Mouse (Mus musculus) kidney, adult 11 months (tissue): ENCODE results near the gene BC034090.
A peak's percentile ranks its signal among the peaks of the same experiment; 100 is the strongest.

Source experiments
- DNase-seq: peaks from one replicate; pipeline ENCODE4 v3.0.0; 2022

The BC034090 gene

DNA sequence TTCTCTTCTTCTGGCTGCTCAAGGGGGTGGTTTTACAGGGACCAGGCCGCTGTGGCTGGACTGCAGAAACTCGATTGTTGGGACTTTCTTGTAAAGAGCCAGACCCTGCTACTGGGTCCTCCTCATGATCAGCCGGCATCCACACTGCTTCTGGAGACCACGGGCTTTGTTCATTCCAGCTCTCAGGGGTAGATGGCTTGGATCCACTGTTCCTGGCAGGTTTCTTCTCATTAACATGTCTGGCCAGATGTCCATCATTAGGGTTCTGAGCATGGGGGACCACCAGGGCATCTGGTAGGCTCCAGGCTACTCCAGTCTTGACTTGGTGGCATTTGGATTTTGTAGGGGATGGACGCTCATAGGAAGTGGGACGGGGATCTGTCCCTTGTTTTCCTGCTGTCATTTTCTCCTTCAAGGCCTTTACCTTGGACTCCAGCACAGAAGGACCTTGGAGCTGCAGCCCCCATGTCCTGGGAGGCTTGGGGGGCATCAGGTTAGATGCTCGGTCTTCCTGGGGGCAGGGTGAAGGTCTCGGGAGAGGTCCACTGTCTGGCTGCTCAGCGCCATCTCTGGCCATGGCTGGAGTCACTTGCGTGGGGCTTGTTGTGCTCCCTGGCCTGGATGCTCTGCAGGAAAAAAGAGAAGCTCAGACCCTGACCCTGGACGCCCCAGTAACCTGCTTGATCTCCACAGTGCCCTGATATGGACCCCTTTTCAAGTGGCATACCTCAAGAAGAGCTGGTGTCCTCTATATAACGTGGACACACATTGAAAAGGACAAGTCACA lies 2.4 kb downstream of the BC034090 start:
- peak; percentile 67 for DNase-seq

DNA sequence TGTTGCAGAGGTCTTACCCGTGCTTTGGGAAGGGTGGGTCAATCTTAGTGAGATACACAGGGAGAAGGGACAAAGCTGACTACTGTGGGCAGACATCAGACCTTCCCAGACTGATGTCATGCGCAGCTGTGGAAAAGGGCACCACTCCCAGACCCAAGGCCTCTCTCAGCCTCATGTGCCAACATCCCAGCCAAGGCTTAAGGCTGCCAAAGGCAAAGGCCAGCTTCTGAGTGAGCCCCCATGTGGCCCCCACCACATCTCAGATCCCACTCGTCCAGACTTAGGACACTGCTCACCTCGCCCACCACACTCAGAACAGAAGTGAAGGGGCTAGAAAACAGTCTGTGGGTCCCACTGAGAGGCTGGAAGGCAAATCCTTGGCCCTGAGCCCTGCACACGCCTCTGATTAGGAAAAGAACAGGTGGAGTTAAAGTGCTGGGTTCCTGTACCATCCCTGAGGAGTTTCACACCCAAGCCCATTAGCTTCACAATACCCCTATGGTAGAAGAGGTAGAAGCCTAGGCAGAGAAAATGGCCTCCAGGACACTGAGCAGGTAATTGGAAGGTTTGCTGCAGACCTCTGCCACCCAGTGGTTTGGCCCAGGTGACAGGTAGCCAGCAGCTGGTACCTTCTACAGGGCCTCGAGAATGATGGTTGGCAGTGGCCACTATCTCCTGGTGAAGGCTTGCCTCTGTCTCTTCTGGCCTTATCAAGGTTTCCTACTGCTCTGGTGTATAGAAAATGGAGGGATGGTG lies 4.1 kb downstream of the BC034090 start:
- peak; percentile 39 for DNase-seq

DNA sequence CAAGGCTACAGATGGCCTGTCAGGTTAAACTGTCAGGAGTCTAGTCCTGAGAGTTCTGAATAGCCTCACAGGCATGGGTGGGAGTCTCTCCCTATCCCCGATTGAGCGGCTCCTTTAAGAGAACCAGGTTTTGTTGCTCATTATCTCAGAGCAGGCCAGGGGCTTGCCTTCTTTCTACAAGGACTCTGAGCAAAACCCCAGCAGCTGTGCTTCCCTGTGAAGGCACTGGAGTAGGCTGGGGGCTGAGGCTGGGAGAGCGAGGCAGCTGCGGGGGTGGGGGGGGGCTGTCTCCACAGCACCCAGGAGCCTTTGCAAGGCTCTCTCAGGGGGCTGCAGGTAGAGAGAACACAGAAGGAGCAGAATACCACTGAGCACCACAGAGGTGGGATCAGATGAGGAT lies 5.1 kb downstream of the BC034090 start:
- peak; percentile 12 for DNase-seq

DNA sequence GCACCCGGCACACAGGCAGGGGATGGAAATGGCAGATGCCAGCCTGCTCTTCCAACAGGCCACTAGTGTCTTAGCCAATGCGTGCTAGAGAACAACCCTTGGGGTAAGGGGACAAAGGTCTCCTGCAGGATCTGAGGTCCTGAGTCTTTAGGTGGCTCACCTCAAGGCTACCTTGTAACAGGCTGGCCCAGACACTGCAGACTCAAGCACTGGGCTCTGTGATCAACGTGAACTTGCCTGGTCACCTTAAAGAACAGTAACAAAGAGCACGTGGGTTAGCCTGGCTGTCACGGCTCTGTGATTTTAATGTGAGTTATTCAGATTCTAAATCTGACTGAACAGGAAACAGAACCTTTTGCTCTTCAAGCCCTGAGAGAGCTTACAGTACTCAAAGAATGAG lies 6.1 kb downstream of the BC034090 start:
- peak; percentile 87 for DNase-seq

DNA sequence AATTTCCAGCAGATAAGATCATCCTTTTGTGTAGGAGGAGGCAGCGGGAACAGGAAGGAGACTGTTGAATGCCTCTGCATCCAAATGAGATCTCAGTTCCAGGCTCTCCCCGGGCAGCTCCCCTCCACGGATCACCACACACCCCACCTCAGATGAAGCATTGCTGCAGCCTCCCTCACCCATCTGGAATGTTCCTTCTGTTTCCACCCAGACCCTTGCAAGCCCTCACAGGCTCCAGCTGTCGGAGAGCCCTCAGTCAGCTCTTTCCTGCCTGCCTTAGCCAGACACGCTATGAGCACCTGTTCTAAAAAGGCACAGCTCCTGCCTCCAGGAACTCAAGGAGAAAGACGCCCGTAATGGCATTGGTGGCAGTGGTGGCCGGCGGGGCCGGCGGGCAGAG lies 6.9 kb downstream of the BC034090 start:
- DNase-seq: peak; percentile 50

DNA sequence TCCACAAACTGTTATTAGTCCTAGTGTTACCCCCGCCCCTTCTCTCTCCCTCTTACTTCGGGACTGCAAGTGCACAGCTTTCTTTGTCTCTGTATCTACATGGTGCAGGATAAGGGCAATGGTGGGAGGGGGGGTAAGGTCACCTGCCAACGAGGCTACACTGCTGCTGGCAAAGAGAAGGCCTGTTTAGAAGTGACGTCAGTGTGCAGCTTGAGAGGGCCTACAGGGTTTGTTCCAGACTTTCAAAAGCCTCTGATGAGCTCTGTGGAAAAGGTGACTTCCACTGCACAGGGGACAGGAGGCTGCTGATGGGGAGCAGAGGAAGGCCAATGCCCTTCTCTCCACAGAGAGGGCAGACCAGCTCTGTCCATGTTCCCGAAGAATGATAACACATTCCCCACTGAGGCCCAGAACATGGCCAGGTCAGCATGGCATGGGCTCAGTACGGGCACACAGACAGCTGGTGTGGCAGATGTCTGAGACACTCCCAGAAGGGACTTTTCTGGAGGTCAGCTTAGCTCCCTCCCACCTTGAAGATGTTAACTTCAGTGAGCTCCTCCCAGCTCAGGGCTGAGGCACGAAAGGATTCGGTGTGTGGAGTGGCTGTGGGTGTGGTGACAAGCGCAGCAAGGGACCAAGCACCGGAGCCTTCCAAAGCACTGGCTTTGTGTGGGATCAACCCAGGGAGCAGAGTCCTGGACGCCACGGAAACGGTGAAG lies 7.8 kb downstream of the BC034090 start:
- peak; percentile 38 for DNase-seq

DNA sequence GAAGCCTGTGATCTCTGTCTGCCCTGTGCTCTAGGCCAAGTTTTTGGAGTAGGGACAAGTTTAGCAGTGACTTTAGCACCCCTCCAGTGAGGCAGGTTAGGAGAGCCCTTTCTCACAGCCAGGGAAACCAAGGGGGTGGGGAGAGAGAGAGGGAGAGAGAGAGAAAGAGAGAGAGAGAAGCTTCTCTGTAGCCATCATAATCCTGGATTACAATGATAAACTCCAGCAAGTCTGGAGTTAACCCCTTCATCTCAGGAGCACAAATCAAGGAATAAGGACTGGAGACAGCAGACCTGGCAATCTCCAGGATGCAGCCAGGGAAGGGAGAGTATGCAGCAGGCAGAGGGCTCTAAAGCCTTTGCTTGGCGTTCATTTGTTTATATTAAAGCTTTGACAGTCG lies 8.6 kb downstream of the BC034090 start:
- no peak for DNase-seq

DNA sequence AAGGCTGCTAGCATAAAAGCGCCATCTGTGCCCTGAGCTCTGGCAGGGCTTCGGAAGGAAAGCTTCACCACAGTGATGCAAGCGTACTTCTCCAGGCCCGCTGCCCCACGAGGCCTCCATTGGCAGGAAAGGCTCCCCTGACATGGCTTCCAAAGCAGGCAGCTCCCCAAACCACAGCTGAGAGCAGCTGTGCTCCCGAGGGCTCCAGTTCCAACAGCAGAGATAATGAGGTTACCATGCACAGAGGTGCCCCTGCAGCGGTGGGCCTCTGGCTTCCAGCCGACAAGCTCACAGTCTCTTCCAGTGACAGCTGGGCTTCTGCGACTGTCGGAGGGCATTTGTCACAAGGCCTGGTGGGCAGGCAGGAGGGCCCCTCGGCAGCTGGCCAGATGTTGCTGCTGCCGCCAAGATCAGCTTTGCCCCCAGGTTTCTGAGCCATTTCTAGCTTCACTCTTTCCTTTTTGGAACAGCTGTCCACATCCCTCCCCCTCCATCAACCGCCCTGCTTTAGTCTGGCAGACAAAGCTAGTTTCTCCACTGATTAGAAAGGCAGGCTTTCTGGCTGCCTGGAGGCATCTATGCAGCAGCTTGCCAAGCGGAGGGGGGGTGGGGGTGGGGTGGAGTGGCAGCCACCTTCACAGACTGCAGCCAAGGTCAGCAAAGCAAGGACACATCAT lies 10.2 kb downstream of the BC034090 start:
- peak; percentile 80 for DNase-seq

DNA sequence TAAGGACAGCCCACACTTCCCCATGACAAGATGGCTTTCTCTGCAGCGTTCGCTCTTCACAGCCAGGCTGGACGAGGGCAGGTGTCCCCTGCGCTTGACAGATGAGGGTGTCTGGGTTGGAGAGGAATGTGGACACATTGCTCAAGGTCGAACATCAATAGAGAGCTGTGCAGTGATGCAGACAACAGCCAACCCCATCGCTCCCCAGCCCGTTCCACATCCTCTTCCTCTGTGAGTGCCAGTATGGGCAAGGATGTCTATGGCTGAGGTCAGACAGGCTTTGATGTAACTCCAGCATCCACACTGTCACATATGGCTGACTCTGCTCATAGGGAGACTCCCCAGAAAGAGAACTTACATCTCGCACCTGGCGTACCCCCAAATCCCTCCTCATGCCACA lies 10.9 kb downstream of the BC034090 start:
- no peak for DNase-seq

DNA sequence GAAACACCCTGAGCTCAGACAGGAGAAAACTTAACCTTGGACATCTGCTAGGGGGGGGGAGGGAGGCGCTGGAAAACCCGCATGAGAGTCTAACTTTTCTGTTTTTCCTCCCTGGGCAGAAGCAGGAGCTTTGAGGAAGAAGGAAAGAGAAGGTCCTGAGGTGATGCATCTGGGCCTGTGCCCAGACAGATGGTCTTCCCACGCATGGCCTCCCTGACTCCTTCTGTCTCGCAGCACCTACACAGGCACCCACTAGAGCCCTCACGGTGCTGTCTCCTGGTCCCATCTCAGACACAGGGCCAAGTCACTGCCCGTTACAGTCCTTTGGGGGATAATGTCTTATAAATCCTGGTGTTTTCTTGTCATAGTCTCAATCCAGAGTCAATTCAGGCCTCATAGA lies 11.5 kb downstream of the BC034090 start:
- no peak for DNase-seq

DNA sequence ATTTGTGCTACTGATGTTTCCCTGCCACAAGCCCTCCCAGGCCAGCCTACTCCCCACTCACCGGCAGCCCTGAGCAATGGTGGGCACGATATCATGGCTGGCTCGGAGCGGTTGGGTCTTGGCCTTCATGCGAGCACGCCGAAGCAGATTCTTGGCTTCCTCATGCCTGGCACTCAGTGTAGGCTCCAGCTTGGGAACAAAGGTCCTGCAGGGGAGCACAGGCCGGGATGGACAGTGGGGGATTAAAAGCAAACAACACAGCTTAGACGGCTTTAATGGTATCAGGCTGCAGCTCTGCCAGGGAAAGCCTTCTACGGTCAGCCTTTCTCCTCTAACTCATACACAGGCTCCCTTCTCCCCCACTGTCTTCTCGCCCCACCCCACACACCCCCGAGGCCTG lies 11.9 kb downstream of the BC034090 start:
- no peak for DNase-seq

DNA sequence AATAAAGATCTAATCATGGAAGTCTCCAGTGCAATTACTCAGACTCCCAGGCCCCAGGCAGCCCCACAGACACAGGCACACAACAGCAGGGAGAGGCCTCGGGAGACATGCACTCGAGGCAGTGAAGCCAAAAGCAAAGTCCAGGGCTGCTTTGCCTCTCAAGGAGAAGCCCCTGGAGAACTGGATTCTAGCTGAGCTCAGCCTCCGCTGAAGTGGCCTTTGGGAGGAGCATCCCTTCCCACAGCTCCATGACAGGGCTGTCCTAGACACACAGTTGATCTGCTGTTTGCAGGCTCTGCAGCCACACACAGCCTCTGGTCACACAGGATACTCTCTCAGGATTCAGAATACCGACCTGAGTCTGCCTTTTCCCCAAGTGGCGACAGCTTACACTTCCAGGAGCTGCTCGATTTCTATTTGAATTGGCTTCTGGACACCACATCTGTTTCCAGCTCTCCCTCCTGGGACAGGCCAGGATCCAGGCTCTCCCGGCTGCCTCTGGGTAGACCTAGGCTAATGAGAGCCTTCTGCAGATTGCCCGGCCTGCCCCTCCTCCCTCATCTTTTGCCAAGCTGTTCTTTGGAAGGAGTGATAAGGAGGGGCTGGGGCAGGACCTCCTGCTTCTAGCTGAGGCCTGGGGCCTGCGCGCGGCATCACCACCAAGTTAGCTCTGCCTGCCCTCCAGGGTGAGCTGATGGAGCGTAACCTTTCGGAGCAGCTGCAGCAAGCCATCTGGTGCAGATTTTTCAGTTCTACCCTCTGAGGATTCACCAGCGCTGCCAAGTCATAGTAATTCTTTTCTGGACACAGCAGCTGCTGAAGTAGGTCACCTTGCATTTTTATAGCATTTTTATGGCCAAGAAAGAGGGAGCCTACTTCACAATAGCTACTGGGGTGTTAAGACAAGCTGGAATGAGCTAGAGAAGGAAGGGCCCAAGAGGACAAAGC lies 14.5 kb downstream of the BC034090 start:
- no peak for DNase-seq

DNA sequence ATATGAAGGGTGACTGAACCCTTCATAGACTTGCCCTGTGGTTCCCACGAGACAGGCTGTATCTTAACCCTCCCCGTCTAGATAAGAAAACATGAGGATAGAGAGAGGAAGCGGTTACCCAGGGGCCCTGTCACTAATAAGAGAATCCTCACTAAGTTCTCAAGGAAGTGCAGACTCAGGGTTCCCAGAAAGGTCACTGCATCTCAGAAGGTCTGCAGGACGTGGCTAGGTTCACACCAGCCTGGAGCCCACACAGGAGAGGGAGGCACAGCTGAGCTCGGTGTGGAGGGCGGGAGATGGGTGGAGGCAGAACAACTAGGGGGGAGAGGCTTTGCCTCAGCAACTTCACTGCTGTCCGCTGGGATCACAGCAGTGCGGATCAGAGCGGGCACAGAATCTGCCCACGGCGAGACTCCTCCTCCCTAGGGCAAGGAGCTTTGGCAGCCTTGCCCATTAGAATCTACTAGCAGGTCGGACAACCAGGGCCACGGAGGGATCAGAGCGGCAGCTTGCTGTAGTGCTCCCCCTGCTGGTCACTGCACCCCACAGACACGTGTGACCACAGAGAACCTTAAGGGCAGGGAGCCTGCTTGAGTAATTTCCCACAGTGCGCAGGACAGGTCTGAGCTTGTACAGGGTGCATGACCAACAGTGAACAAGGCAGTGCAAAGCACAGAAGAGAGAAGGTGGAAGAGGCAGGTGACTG lies 20.2 kb downstream of the BC034090 start:
- DNase-seq: peak; percentile 89

DNA sequence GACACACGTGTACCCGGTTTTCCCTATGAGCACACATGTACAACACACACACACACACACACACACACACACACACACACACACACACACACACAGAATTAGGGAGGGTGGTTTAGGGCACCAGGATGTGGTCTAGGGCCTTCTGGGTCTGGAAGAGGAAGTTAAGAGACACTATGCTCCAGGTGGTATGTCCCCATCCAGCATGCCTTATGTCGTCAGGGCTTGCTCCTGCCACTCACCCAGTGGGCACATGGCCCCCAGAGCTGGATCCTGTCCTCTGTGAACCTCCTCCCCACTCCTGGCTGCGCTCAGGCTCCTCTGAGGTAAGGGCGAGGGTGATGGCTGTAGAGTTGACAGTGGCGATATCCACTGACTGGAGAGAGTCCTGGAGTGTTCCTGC lies 21.2 kb downstream of the BC034090 start:
- DNase-seq: no peak

DNA sequence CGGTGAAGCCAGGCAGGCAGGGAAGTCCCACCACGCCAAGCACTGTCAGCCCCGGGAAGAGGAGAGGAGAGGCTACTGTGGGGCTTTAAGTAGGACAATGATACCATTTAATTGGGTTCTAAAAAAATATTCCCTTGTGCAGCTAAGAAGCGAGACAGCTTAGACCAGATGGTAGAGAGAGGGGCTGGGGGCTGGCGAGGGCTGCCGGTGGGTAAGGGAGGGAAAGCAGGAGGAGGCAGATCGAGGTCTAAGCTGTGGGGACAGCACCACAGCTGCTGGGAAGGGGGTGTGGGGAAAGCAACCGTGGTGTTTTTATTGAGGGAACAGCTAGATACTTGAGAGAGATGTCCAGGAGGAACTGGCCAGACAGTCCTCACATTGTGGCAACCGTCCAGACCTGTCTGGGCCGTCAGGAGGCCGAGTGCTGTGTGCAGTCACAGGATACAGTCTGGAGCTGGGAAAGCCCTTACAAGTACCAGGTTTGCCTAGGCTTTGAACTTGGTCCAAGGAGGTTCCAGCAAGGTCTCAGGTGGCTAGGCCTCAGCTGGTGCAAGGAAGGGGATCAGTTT lies 22.1 kb downstream of the BC034090 start:
- no peak for DNase-seq

DNA sequence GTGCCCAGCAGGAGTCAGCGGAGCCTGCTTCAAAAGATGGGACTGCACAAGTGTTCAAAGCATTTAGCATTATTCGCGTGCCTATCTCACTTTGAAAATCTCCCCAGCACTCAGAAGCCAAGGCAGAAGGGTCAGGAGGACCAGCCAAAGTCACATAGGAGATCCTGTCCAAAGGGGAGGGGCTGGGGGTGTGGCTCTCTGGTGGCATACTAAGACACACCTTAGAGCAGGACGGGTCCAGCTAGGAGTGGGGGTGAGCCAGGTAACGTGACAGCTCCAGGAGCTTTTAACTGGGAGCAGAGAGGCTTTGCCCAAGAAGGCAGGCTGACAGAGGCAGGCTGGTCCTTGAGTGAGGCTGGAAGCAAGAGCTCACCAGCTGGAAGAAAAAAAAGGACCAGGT lies 25.3 kb downstream of the BC034090 start:
- peak; percentile 71 for DNase-seq

DNA sequence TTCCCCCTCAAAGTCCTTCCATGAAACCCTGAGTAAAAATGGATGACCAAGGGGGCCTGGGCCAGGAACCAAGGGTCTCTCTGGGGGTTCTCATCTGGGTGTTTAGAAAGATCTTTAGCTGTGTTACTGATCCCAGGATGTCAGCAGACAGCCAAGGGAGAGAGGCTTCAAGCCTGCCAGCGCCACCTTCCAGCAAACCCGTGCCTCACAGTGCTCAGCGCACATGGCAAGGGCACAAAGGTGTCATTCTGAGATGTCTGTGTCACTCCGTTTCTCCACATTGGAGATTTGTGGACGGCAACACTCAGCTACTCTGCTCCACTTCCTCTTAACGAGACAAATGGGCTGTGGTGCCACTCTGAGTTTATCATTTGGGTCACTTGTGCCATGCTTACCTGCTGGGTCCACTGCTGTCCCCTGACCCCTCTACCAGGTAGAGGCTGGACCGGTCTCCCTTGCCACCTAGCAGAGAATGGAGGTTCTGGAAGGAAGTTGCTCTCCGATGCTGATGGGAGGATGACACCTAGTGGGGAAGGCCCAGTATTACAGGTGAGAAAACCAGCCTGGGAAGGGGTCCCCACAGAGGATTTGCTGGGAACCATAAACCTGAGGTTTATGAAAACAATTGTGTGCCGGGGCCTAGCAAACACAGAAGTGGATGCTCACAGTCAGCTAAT lies 26.2 kb downstream of the BC034090 start:
- DNase-seq: no peak

DNA sequence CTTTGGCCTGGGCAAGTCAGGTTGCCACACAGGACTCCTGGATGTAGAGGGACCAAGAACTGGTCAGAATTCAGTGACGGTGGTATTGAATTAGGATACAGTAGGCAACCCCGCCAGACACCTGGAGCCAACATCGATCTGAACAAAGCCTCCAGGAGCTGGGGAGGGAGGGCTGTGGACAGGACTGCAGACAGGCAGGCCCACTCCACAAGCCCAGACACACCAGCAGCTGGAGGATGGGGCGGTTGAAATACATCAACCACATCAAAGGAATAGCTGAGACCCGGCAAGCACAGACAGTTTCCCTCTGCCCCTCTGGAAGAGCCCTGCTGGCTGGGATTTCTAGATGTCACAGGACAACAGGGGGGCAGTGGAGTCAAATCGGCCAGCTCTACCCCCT lies 27.4 kb downstream of the BC034090 start:
- DNase-seq: no peak

DNA sequence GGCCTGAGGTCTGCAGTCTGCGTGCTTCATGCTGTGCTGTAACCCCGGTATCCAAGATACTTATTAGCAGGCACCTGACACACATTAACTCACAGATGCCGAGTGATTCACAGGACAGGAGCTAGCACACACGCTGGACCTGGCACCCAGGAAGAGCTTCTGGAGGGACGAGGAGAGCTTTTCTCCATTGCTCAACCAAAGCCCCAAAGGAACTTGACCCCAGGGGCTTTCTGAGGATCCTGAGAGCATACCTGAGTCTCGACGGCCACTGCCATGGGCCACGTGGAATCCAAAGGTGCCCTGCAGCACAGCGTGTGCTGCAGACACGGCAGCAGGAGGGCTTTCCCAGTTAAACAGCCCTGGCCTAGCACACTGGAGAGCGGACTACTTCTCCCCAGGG lies 27.9 kb downstream of the BC034090 start:
- DNase-seq: peak; percentile 86

DNA sequence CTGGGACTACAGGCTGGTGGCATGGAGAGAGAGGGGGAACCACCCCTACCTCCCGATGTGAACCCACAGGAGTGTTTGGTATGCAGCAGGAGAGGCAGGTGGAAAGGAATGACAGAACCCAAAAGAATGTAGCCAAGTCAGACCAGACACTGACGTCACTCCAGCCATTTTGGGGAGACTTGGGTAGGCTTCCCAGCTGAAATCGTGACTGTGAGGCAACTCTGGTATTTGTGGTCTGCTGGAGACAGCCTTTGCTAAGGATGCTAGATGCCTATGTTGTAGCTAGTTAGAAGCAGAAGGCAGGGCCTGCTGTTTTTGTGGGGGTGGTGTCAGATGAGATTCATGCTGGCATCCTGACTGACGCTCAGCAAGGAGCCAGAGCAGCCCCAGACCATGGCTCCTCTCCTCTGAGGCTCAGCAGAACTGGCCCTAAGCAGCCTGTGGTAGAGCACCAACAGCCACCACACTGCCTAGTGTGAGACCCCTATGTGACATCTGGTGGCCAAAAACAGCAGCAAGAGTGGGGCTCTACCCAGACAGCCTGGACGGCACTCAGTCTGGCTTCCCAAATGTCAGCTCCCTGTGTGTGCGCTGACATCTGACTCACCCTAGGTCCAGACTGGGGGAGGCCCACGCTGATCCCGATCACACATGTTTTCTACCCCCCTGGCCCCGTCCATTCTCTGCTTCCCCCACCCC lies 29.0 kb downstream of the BC034090 start:
- no peak for DNase-seq
